Mouse (Mus musculus) small intestine, adult 2 months (tissue): ENCODE results near the gene Uckl1.

Experiments used
- CTCF ChIP-seq: fragments of 200-500 bp; IDR thresholded peaks from 2 replicates; pipeline ENCODE4 v1.5.1; 2012; ENCODE audit warnings: low read depth, mild to moderate bottlenecking, control low read depth, inconsistent platforms, low read length, moderate library complexity, mixed read lengths; ENCODE audit not compliant: insufficient replicate concordance, insufficient read length; ENCODE audit errors: extremely low read depth
- POLR2A ChIP-seq: fragments of 200-500 bp; IDR thresholded peaks from 2 replicates; pipeline ENCODE4 v1.6.1; 2012; ENCODE audit warnings: low read depth, mild to moderate bottlenecking, control low read depth, inconsistent platforms, low read length, moderate library complexity

DNA sequence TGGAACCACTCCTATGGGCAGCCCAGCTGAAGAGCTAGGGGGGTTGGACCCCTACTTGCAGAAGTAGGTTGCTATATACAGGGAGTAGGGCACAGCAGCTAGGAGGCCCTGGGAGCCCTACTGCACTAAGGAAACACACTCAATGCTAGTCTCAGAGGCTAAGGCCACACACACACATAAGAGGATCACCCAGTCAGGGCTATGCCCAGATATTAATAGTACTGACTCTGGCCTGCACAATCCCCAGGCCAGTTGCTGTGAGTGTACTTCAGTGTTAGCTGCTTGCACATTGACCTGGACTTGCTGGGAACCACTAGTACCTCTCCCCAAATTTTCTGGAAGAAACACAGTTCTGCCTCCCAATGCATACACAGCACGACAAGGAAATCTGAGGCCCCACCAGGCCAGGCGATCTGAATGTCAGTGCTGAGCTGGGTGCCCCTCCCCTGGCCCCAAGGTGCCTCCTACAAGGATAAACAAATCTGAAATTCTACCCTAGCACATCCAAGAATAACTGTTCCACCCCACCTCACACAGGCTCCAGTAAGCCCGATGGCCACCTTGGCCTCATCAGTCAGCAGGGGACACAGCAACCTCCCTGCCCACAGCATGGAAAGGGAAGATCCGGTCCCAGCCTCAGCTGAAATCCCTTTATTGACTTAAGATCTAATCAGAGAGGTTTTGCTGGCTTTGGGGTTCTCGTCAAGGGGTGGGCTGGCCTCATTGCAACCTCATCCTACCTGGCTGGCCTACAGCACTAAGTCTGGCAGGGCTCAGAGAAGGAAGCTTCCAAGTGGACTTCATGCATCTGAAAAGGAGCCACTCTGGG, 5.7 kb downstream of the Uckl1 start:
- no peak for TF ChIP-seq CTCF
- no peak for TF ChIP-seq POLR2A
